Mouse (Mus musculus) erythroid progenitor cell, adult 5-6 weeks (primary cell): ENCODE measurements around the gene Ech1. TPM values are rescaled to one million over a fixed set of nuclear protein-coding genes. Genes with fewer than 3 reads are reported as not detected.

ENCODE experiments used
- ATAC-seq: replicated peaks from 2 replicates; pipeline ENCODE4 v1.8.0; 2016; ENCODE audit warnings: moderate number of reproducible peaks, mild to moderate bottlenecking, moderate TSS enrichment, inconsistent platforms; ENCODE audit not compliant: poor library complexity, low FRiP score, severe bottlenecking
- total RNA-seq, 2 experiments: library from RNA; stranded (forward) in 1 of 2; stranded (reverse) in 1 of 2; fragments of 150-400 nt in 1 of 2; fragments of 186-747, 209-891 nt in 1 of 2; gene quantifications; 2 replicates each; pipeline versions ENCODE4 v1.2.3 to v1.2.4; 2015 to 2017; ENCODE audit warnings: low replicate concordance in 2 of 2

The Ech1 gene
- total RNA-seq (2015; ENCODE audit: low replicate concordance), result 34.2 and 61.2 TPM in 2 replicates
- 10.6 and 14.1 TPM in 2 replicates for total RNA-seq (2017; ENCODE audit: low replicate concordance)

DNA sequence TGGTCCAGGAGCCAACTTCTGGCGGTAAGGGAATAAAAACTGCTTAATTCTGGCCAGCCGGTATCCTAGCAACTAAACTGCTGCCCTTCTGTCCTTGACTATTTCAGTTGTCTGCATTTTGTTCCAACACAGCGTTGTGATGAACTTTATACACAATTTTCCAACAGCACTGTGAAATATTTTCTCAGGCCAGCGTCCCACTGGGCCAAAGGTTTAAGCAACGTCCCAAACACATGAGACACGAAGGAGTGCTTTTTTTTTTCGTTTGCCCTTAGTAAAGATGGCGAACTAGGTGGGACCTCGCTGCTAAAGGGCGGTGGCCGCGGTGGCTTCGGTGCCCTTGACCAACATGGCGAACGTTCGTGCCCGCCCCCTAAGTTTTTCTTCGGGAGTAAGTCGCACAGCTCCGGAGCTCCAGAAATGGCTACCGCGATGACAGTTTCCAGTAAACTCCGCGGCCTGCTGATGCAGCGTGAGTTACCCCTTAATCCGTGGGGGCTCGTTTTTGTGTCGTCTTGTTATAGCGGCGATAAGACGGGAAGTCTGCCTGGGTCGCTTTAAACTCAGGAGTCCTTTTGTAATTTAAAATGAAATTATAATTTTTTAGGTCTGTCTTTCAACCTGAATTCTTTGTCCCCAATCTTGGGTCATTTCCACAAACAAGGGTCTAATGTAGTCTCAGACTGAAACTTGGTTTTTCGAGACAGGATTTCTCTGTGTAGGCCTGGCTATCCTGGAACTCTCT, at the start of gene Ech1:
Gene Ech1, plus strand, starts transcription at position 277 of the 745 bp plus-strand sequence.
- peak; percentile 98 for ATAC-seq

- no peak for ATAC-seq
Measured at GRCm38 (mm10) chr7:28778825-28779224, 46.2 kb upstream of the Ech1 start.

DNA sequence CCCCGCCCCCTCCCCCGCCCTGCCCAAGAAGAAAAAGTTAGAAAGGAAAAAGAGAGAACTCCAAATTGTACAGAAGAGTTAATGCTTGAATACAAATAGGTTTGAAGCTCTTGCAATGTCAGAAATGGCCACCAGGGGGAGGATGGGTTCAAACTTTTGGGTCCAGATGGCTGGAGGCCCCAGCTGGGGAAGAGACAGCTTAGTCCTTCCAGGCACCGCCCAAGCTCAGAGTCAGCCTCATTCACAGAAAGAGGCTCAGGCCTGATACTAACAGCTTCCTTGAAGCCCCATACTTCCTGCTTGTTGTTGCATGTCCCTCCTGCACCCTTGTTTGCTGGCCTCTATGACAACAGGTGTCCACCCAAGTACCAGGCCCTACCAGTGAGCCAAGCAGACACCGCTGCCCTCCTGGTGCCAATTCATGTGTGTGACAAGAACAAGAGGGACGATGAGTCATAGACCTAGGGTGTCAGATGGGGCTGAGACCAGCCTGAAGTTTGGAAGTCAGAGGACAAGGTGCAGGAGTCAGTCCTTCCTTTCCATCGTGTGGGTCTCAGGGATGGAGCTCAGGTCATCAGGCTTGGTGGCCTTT, 44.9 kb upstream of the Ech1 start:
- ATAC-seq, result peak; percentile 73

DNA sequence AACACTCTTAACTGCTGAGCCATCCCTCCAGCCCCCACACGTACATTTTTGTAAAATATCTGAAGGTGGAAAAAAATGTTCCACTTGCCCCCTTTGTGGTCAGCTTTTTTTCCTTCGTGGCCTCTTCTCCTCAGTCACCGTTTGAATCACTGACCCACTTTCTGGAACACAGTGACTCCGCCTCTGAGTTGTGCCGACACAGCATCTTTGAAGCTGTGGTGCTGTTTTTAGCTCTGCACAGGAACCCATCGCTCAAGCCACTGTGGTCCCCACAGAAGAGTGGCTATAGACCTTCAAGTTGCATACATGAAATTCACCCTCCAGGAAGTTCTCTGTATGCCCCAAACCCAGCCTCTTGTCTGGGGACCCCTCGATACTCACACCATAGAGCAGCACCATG, 44.2 kb upstream of the Ech1 start:
- ATAC-seq, result no peak

DNA sequence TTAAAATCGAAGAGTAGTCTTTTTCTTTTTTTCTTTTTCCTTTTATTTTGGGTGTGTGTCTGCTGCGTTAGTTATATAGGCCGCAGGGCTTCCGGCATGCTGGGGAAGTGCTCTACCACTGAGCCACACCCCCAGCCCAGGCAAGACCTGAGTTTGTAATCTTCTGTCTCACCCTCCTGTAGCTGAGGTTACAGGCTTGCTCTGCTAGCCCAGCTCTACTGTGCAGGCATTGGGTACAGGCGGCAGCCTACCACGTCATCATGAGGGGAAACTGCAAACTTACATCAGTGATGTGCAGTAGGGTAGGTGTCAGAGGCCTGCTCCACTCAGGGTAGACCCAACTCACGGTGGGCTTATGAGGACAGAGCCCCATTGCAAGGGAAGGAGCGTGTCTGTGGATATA, 43.8 kb upstream of the Ech1 start:
- ATAC-seq, result no peak

GRCm38 (mm10) chr7:28785161-28785560, 39.9 kb upstream of the Ech1 start:
- no peak for ATAC-seq

DNA sequence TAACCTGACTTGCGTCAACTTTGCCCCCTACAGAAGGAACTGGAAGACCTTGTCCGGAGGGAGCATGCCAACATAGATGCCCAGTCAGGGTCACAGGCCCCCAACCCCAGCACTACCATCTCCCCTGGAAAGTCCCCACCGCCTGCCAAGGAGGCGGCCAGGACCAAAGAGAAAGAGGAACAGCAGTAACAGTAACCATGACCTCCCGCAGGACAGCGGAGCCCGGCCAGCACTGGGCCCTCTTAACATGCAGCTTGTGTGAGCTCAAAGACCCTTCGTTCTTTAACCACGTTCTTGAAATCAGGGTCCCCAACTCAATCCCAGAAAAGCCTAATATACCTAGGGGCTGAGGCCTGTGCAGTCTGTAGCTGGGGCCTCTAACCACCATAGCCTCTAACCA, 37.1 kb upstream of the Ech1 start:
- no peak for ATAC-seq

- ATAC-seq, result no peak
Measured at GRCm38 (mm10) chr7:28788307-28789195, 36.5 kb upstream of the Ech1 start, which contains the start of gene Rinl. Gene Rinl (plus strand): TSS chr7:28788969.

GRCm38 (mm10) chr7:28789235-28789634, 35.8 kb upstream of the Ech1 start:
- no peak for ATAC-seq

DNA sequence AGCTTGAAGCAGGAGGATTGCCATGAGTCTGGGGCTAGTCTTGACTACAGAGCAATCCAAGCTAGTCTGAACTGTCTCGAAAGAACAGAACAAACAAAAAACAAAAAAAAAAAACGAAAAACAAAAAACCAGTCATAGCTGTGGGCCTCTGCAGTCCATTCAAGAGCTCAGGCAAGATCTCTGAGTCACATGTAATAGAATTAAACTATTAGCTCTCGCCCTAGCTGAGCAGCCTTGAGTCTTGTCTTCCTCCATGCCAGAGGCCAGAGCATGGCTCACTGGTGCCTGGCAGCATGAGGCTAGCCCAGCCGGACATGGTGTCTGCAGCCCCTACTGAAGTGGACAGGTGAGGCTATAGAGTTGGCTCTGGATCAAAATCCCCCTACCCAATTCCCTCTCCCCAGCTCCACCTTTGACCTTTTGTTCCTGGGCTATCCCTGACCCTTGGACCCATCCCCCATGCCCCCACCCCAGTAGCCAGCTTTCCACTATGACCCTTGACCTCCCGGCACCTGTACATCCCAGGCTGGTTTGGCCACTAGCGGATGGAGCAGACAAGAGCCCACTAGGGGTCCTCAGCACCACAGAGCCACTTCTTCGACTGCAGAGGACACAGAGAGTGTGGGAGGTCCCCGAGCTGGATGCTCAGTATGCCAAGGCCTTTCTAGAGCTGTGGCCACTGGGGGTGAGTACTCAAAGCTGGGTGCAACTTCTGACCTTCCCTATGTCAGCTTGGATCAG, 34.8 kb upstream of the Ech1 start:
- no peak for ATAC-seq

DNA sequence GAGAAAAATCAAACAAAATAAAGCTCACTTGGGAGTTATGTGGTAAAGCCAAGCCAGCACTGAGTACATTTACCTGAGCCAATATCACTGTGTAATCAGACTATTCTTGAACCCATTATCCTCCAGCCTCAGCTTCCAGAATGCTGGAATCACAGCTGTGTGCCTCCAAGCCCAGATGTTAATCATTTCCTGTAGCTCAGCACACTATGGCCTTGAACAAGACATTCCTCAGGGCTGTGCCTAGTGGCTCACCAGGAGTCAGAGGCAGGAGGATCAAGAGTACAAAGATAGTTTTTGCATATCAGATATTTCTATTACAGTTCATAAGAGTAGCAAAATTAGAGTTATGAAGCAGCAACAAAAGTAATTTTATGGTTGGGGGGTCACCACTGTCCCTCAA, 33.3 kb upstream of the Ech1 start:
- no peak for ATAC-seq

GRCm38 (mm10) chr7:28792391-28793185, 32.4 kb upstream of the Ech1 start:
- no peak for ATAC-seq

DNA sequence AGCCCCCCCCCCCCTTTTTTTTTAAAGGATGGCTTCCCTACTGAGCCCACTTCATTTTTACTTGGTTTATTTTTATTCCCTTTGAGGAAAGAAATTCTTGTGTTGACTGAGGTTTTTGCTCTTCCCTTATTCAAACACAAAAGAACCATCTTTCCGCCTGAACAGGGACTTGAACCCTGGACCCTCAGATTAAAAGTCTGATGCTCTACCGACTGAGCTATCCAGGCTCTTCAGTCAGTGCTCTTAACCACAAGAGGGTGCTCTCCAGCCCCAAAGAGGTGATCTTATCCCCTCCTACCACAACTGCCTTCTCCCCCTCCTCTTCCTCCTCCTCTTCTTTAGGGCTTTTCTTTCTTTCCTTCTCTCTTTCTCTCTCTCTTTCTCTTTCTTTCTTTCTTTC, 31.2 kb upstream of the Ech1 start:
- no peak for ATAC-seq

DNA sequence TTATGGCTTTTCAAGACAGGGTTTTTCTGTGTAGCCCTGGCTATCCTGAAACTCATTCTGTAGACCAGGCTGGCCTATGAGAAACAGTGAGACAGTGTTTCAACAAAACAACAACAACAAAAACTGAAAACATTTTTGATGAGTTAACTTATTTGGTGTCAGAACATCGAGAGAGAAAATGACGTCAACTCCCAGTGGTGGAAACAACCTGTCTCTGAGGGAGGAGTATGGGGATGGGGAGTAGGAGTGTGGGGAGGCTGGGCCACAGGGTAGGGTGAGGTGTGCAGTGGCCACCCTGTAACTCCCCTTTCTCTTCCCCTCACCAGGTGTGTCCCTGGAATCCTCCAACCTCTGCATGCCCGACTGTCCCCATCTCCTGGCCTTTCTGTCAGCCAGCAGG, 30.5 kb upstream of the Ech1 start:
- ATAC-seq, result no peak

DNA sequence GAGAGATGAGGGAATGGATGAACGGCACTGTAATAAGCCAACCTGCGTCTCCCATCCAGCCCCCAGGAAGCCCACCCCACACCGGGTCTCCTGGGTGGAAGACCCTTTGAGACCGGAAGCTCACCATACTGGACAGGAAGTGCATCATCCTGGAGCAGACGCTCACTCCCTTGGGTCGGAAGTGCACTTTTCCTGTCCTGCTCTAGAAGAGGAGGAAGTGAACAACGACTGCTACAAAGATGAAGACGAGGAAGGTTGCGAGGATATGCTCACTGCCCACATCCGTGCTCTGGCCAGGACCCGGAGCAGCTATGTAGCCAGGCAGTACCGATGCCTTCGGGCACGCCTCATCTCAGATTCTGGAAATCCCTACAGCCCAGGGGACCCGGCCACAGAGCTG, 29.2 kb upstream of the Ech1 start:
- no peak for ATAC-seq

GRCm38 (mm10) chr7:28796562-28796975, 28.4 kb upstream of the Ech1 start:
- ATAC-seq, result peak; percentile 84

- ATAC-seq, result no peak
Measured at GRCm38 (mm10) chr7:28799994-28800393, 25.0 kb upstream of the Ech1 start.

- ATAC-seq, result no peak
Measured at GRCm38 (mm10) chr7:28801451-28801850, 23.6 kb upstream of the Ech1 start.
